Mouse (Mus musculus) T-helper 1 cell (primary cell): Measurements from ENCODE around the gene Tyrobp.

ENCODE experiments used
- in situ Hi-C: fragments of 300-600 bp; cut with MboI, MseI; formaldehyde crosslinking; loops from one replicate; pipeline ENCODE4 v1.15.1; 2025; ENCODE audit warnings: high pct_unique_total_duplicates

The Tyrobp gene

DNA sequence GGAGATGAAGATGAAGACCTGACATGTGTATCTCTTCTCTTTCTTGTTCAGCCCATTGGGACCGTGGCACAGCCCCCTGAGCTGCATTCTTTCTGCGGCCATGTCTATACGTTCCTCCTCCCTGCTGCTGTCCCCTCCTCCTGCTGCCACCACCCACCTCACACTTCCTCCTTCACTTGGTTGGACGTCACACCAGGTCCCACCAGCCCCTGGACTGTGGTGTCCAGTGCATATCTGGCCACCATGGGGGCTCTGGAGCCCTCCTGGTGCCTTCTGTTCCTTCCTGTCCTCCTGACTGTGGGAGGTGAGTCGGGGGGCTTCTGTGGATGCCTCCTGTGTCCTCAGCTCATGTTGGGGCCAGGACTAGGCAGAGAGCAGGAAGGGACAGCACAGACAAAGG is at the start of gene Tyrobp:
Gene Tyrobp, plus strand, starts transcription at position 165 of the 400 bp plus-strand sequence.
- in situ Hi-C loops, result no loop called here

DNA sequence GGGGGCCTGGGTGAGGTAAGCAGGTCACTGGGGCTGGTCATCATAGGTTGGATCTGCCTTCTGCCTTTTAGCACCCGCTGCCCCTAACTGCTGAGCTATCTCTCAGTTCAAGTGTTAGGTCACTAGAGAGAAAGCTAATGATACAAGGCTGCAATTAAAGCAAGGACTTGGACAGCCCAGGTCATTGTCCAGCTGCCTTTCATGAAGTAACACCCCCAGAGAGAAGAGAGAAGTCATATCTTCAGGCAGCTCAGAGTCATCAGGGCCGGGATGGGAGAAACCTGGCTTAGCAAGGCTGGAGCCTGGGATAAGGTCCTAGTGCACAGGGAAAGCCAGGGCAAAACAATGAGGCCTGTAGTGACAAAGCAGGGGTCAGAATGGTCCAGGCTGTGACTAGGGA is 46.1 kb upstream of the Tyrobp start:
- in situ Hi-C loops, result no loop called here

DNA sequence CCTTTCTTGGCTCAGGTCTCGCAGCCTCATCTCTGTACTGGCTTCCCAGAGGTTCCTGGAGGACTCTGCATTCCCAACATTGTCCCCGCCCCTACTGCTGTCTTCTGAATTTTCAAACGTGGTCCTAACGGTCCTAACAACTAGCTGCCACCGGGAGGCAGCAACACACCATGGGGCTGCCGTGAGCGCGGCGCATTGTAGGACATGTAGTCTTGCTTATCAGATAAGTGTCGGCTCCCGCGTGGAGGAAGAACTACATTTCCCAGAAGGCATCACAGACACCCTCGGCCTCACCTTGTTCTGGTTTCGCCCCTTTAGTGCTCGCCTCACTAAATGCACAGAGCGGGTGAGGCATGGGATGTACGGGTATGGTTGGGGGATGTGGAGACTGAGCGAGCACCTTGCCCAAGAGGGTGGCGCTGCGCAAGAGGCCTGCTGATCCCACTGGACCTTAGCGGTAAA is 40.0 kb upstream of the Tyrobp start:
- in situ Hi-C loops, result loop anchor here (5.0 kb wide), 1 partner anchor 104 kb away; no protein-coding TSS in a partner anchor

DNA sequence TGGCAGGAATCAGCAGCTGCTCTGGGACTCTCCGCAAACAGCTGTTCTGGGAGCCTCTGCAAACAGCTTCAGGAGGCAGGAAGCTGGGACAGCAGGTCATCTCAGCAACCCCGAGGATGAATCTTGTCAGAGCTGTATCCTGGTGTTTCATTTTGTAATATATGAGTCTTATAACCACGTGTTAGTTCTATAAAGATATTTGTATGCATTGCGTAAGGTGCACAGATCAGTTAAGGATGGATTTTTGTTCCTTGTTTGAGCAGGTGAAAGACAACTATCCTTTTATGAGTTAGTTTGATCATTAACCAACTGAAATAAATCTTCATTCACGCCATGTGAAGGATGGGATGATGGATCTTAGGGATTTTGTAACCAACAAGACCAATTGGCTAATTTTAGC is 33.5 kb upstream of the Tyrobp start:
- in situ Hi-C loops, result no loop called here

DNA sequence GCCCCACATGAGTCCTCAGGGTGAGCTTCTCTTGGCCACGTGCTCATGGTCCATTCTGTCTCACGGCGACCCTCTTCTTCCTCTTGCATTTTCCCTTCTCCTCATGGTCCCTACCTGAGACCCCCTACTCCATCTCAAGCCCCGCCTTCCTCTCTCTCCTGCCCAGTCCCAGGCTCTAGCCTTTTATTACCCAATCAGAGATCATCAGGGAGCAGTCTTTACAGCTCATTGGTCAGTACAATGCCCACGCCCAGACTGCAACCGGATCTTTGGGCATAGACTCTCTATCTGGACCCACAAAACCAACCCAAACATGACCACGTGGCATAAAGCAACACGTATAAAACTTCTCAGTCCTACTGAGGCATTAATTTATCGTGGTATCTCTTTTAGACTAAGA is 29.5 kb upstream of the Tyrobp start:
- in situ Hi-C loops, result no loop called here

DNA sequence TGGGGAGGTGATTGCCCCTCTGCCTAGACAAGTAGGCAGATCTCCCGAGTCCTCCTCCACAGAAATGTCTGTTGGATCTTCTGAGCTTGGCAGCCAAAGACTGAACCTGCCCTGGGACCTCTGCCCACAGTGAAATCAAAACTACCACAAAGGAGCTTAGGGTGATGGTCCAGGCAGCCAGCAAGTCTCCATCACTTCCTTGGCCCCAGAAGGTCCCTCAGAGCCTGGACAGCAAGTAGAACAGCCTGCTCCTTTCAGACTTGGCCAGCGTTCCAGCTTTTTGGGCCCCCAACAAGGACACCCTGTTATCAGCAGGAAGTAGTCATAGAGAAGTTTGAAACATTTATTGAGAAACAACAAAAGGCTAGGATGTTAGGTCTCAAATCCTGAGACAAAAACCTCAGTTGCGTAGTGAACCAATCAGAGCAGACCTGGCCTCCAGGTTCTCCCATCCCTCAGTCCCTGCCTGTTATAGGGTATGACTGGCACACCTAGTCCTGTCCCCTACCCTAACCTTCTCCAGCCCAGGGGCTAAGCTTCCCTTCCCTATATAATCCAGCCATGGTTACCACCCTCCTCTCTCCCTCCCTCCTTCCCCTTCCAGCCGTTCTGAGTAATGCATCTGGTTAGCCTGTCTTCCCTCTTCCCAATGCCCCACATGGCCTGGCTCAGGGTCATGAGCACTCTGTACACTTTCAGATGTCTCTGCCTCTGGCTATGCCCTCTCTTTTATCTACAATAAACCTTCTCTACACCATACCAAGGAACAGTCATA is 20.6 kb upstream of the Tyrobp start:
- in situ Hi-C loops, result no loop called here

DNA sequence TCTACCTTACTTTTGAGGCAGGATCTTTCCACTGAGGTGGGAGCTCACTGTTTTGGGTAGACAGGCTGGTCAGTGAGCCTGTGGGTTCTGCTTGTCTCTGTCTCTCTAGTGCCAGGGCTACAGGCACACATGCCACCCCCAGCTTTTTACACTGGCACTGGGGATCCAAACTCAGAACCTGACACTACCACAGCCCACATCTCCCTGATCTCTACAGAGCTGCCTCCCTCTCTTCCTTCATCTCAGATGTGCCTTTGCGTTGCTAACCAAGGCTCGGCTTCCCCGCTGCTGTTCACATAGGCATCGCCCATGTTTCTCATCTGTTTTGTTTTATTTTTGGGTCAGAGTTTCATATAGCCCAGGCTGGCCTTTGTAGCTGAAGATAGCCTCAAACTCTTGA is 19.9 kb upstream of the Tyrobp start:
- in situ Hi-C loops, result no loop called here

DNA sequence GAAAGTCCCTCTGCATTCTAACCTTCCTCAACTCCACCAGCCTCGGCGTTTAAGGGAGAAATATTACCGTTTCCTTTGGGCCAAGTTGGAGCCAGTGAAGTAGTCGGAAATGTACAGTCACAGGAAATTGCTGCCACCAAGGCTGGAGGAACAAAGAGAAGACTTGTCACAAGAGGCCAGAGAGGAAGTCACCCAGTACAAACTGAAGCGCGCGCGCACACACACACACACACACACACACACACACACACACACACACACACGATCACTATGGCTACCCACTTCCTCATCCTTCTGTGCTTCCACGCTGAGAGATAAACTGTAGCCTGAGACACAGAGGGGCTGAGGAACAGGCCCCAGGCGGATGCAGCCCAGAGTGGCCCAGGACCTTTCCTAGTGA is 19.2 kb upstream of the Tyrobp start:
- in situ Hi-C loops, result no loop called here

DNA sequence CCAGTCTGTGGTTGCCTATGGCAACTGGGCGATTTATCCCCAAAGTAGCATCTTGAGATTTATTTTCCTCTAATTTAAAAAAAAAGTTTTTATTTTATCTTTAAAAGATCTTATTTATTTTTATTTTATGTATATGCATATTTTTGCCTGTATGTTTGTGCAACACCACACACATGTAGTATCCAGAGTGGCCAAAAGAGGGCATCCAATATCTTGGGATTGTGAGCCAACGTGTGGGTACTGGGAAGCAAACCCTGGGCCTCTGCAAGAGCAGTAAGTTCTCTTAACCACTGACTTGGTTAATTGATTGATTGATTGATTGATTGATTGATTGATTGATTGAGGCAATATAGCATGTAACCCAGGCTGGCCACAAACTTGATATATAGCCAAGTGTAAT is 18.7 kb upstream of the Tyrobp start:
- in situ Hi-C loops, result no loop called here

DNA sequence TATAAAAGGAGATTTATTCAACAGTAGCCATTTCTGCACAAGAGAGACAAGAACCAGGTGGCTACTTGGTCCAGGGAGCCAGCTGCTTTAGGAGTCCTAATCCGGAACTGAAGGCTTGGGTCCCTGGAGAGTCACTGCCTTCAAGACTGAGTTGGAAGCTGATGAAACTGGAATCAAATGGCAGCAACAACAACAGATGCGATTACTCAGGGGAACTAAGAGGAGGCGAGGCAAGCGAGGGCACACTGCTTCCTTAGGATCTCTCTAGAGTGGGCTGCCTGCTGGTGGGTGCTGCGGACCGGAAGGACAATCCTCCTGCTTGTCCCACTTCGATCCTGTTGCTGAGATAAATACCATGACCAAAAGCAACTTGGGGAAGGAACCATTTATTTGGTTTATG is 13.9 kb upstream of the Tyrobp start:
- in situ Hi-C loops, result no loop called here

DNA sequence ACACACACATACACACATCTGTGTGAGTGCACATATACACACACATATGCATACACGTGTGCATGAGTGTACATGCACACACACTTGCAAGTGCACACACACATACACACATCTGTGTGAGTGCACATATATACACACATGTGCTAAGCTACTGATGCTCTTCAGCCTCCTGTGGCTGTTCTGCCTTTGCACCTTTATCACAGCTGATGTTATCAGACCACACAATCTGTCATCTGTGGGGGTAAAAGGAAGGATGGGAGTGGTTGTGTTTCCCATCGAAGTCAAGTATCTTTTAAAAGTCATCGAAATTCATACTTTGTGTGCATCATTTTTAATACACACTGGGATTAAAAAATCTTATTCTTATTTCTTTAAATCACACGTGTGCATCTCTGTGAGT is 11.2 kb upstream of the Tyrobp start:
- in situ Hi-C loops, result no loop called here

DNA sequence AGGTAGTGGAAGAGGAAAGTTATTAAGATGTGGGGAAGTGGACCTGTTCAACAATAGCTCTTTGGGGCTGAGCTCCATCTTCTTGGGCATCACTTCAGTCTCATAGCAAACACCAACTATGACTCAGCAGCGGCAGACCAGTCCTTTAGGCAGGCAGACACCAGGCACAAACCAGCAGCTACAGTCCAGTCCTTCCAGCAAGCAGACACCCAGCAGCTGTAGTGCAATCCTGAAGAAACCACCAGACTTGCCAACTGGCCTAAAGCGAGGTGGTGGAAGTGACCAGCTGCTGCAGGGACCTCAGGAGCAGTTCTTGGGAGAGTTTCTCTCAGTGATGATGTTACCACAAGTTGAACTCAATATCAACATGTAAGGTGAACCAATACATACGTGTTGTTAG is 4.9 kb upstream of the Tyrobp start:
- in situ Hi-C loops, result no loop called here

DNA sequence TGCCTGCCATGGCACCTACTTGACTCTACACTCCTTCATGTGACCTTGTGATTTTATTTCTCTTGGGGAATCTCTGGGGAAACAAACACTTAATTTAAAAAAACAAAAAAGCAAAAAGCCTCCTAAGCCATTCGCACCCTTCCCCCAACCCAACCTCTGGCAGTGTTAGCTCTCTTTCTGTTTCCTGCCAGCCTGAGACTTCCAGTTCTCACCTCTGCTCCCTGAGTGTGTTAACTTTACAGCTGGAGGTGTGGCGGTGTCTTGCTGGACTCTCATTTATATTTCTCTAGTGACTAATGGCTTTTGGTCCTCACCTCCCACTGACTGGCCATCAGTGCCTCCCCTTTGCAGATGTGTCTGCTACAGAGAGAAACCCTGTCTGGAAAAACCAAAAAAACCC is 3.8 kb upstream of the Tyrobp start:
- in situ Hi-C loops, result no loop called here

DNA sequence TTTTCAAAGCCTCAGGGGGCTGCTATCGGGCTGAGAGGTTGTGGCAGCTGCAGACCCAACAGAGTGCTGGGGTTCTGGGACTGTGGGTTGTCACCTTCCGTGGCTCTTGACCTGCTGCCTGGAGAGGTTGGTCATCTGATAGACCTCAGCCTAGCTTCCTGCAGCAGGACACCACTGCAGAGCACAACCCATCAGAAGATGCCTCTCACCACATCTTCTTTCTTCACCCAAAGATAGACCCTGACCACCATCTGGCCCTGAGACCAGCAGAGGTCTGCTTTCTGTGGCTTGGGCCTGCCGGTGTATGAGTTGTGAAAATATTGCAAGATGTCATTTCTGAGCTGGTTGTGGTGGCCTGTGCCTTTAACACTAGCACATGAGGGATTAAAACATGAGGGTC is 2.5 kb upstream of the Tyrobp start:
- in situ Hi-C loops, result no loop called here

DNA sequence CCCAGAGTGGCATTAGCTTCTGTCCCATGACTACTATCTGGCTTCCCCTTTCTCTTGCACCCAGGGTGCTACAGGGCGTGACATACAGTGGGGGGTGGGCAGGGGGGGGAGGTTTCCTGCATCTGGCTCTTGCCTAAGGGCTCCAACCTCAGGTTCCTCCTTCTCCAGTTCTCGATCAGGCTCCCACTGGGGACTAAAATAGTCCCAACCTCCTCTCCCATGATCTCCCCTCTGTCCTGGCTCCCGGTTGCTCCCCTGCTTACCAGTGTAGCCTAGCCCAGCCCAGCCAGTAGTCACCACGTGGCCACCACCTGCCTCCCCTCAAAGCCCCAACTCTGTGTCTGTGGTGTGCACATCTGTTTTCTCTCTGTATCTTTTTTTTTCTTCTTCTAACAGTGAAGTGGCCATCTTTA is 819 bp upstream of the Tyrobp start:
- in situ Hi-C loops, result no loop called here

DNA sequence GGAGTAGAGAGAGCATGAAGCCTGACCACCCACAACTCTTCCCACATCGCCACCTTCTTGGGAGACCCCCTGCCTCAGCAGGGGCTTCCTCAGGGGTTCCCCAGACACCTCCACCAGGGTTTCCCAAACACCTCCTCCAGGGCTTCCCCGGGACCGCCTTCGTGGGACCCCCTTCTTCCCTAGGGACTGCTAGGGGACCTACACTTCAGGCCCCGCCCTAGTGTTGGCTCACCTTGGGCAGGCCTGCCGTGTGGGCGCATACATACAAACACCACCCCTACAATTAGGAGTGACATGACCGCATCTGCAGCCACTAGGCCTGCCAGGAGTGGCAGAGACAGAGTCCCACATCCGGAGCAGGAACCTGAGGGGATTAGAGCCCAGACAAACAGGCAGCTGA is 4.3 kb downstream of the Tyrobp start:
- in situ Hi-C loops, result no loop called here

DNA sequence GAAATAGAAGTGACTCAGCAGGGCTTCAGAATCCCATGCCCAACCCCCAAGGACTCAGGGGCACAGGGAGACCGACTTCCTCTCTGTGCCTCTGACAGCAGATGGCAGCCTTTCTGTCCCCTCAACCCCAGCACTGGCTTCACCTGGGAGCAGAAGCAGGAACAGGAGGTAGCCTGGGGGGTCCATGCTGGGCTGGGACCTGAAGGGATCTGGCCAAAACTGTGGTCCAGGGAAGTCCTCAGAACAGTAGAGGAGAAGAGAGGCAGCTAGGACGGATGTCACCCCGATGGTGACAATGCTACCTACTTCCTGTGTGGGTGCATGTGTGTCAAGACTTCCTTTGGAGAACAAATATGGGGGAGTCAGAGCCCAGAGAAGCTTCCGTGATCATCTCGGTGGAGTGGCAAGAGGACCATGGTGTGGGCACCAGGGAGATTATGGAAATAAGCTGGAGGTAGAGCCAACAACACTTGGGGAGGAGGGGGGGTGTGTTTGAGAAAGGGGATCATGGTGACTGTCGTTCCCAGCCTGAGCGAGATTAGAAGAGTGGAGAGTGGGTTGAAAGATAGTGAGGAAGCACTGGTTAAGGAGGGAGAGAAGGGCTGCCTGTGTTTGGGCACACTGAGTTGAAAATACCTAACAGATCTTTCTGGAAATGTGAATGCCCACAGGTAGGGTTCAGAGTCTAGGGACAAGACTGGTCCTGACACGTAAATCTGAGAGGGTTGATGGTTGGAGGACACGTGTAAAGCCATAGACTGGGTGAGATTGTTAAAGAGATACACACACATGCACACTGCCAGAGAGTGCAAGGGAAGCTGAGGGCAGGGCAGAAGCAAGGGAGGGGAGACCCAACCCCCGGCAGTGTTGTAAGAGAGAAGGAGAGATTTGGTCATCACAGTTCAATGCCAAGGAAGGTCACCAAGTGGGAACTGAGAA is 6.3 kb downstream of the Tyrobp start, which contains the start of gene Hcst:
Gene Hcst, minus strand, starts transcription at position 294 of the 939 bp plus-strand sequence.
- in situ Hi-C loops, result loop anchor here (10.0 kb wide), 1 partner anchor 1595 kb away; the partner anchor contains the start of gene Ech1

DNA sequence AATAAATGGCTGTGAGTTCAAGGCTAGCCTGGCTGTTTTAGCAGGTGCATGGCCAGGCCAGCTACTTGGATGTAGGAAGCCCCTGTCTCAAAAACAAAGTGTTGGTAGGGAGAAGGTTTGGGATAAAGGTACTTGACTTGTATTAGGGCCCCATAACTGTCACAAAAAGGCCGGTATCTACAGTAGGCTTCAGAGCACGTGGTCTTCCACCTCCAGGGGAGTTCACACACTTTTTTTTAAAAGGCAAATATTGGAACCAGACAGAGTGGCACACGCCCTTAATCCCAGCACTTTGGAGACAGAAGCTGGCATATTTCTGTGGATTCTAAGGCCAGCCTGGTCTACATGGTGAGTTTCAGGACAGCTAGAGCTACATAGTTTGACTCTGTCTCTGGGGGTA is 7.1 kb downstream of the Tyrobp start:
- in situ Hi-C loops, result loop anchor here (10.0 kb wide), 1 partner anchor 1596 kb away; the partner anchor contains the start of gene Ech1

DNA sequence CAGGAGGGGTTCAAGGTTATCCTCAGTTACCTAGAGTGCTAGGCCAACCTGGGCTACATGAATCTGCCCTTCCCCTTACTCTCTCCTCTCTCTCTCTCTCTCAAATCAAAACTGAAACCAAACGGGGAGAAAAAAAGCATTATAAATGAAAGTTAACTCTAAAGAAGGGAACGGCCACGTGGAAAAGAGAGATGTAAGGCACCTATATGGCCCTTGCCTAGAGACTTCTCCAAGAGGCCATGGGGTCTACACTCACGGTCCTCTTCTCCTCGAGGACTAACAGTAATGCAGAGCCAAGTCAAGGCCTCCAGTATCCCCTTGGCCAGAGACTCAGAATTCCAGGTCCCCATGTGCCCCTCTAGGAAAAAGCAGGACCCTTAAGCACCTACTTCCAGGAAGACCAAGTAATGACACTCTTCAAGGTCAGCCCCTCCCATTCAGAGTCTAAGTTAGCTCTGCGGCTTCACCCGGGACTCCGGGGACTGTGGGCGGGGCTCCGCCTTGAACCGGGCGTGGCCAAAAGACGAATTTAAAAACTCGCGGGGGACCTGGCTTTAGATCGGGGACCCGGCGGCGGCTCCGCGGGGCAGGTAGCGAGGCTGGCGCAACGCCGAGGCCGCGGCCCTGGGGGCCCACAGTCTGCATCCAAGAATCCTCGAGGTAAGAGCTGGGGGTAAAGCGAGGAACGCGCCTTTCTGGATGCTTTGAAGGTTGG is 7.8 kb downstream of the Tyrobp start, which contains the start of gene Nfkbid:
Gene Nfkbid, plus strand, starts transcription at position 558 of the 715 bp plus-strand sequence.
- in situ Hi-C loops, result loop anchor here (10.0 kb wide), 1 partner anchor 1597 kb away; the partner anchor contains the start of gene Ech1

DNA sequence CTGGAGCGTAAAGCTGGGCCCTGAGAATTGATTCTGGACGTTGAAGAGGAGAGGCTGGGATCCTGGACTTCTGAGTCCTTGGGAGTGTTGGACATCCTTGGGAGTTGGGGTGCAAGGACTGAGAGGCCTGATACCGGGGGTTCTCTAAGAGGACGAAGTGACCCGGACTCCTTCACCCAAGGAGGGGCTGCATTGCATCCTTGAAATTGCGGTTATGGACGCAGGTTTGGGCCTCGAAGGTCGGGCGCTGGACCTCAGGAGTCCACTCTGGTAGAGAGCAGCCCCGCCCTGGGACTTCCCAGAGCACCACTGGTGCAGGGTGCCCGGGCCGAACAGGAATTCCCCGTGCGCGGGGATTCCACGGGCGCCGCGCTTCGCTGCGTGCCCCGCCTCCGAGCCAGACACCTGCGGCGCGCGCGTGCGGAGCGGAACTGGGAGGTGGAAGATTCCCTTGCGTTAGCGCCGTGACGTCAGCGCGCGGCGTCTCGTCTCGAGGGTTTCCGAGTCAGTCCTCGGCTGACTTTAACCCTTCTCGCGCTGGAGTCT is 8.4 kb downstream of the Tyrobp start:
- in situ Hi-C loops, result loop anchor here (10.0 kb wide), 1 partner anchor 1597 kb away; the partner anchor contains the start of gene Ech1

DNA sequence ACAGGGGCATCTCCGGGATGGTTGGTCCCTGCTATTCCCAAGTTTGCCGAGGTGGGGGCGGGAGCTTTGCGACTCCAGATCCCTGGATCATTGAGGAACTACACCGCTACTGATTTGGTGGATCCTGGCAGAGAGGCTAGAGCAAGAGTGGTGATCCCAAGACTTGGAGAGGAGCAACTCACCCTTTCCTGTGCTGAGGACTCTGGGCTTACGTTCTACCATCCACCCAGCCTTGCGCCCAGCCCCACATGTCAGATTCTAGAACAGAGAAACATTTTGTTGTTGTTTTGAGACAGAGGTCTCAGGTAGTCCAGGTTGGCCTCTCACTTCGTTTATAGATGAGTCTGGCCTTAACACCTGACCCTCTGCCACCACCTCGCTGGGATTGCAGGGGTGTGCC is 9.0 kb downstream of the Tyrobp start:
- in situ Hi-C loops, result loop anchor here (10.0 kb wide), 1 partner anchor 1598 kb away; the partner anchor contains the start of gene Ech1
